Mouse (Mus musculus): ENCODE data around the gene Simc1. TPM values are rescaled to one million over a fixed set of nuclear protein-coding genes. Genes with fewer than 3 reads are reported as not detected.
"Not testable (repeated sequence)": the region's sequence is repeated elsewhere in the genome, so short reads cannot be mapped to it uniquely, and the experiment has no call there.

Gene Simc1
- polyA plus RNA-seq, 1 experiment from 2014 or later = 2.2 TPM

DNA sequence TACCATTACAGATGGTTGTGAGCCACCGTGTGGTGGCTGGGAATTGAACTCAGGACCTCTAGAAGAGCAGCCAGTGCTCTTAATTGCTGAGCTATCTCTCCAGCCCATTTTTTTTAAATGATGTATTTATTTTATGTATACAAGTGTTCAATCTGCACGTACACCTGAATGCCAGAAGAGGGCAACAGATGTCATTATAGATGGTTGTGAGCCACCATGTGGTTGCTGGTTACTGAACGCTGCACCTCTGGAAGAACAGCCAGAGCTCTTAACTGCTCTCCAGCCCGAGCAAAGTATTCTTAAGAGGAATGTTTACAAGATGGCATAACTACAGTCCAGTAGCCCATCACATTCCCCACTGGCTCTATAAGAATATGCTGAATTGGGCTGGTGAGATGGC lies 31.6 kb upstream of the Simc1 start:
- 0 out of 2 replicates have a peak, but pooled peaks cover 3% of the 10 kb centered on the region for H3K36me3 ChIP-seq (ENCODE audit: control insufficient read depth, insufficient read depth)
- WGBS = 82% methylated on average over 4 of the region's 4 CpGs
- H3K4me2 ChIP-seq (replicated peaks; ENCODE audit: low read depth) = no peak overlapping the region
- H3K27me3 ChIP-seq (replicated peaks; ENCODE audit: control insufficient read depth, insufficient read depth, low read length) = no peaks in the 10 kb centered on the region
- ATAC-seq = no peak
- no peak overlapping the region for H3K9ac ChIP-seq (ENCODE audit: low read depth, low read length)
- H3K27ac ChIP-seq (ENCODE audit: low read depth, low read length) = no peak overlapping the region
- no peak overlapping the region for H3K4me3 ChIP-seq (ENCODE audit: low read depth, low read length)
- no peaks in the 10 kb centered on the region for H3K9me3 ChIP-seq (ENCODE audit: control insufficient read depth)
- TF ChIP-seq CTCF (IDR thresholded peaks at IDR 0.05; ENCODE audit: low read depth) = 0 out of 2 replicates have a peak, but pooled peaks have one; percentile 10
- H3K4me1 ChIP-seq (replicated peaks; ENCODE audit: control insufficient read depth, insufficient read depth, low read length) = no peaks in the 10 kb centered on the region

- 84% methylated on average over 2 of the region's 2 CpGs for WGBS
- no peaks in the 10 kb centered on the region for H3K36me3 ChIP-seq (ENCODE audit: control insufficient read depth, insufficient read depth)
- H3K27ac ChIP-seq (ENCODE audit: low read depth, low read length) = no peak overlapping the region
- ATAC-seq = no peak
- no peak overlapping the region for H3K9ac ChIP-seq (ENCODE audit: low read depth, low read length)
- no peak overlapping the region for H3K4me3 ChIP-seq (ENCODE audit: low read depth, low read length)
- H3K27me3 ChIP-seq (replicated peaks; ENCODE audit: control insufficient read depth, insufficient read depth, low read length) = no peaks in the 10 kb centered on the region
- H3K4me1 ChIP-seq (replicated peaks; ENCODE audit: control insufficient read depth, insufficient read depth, low read length) = no peaks in the 10 kb centered on the region
- no peak overlapping the region for H3K4me2 ChIP-seq (replicated peaks; ENCODE audit: low read depth)
- no peak for TF ChIP-seq CTCF (IDR thresholded peaks at IDR 0.05; ENCODE audit: low read depth)
- H3K9me3 ChIP-seq (ENCODE audit: control insufficient read depth) = no peaks in the 10 kb centered on the region
Observed at GRCm38 (mm10) chr13:54474996-54475395, 28.6 kb upstream of the Simc1 start.

DNA sequence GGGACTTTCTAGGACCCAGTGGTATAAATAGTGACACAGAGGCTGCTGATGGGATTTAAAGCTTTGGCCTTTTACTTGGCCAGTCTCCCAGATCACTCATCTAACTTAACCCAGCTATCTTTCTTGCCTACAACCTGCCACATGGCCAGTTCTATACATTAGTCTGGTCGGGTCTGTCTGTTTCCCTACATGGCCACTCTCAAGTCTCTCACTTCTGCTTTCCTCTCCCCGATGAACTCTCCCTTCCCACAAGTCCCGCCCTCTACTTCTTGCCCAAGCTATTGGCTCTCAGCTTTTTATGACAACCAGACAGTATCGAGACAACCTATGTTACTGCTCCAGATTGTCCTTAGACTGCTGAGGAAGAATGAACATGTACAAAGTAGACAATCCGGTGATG lies 27.9 kb upstream of the Simc1 start:
- TF ChIP-seq CTCF (IDR thresholded peaks at IDR 0.05; ENCODE audit: low read depth) = no peak
- H3K4me2 ChIP-seq (replicated peaks; ENCODE audit: low read depth) = no peak overlapping the region
- 62% methylated on average over 5 of the region's 5 CpGs for WGBS

GRCm38 (mm10) chr13:54479286-54479685 lies 24.3 kb upstream of the Simc1 start:
- no peak overlapping the region for H3K4me2 ChIP-seq (replicated peaks; ENCODE audit: low read depth)
- H3K36me3 ChIP-seq (ENCODE audit: control insufficient read depth, insufficient read depth) = no peaks in the 10 kb centered on the region
- no peaks in the 10 kb centered on the region for H3K9me3 ChIP-seq (ENCODE audit: control insufficient read depth)
- H3K27me3 ChIP-seq (replicated peaks; ENCODE audit: control insufficient read depth, insufficient read depth, low read length) = no peaks in the 10 kb centered on the region
- H3K27ac ChIP-seq (ENCODE audit: low read depth, low read length) = no peak overlapping the region
- H3K4me3 ChIP-seq (ENCODE audit: low read depth, low read length) = no peak overlapping the region
- H3K4me1 ChIP-seq (replicated peaks; ENCODE audit: control insufficient read depth, insufficient read depth, low read length) = no peaks in the 10 kb centered on the region
- ATAC-seq = no peak
- WGBS = 58% methylated on average over 3 of the region's 3 CpGs
- H3K9ac ChIP-seq (ENCODE audit: low read depth, low read length) = no peak overlapping the region
- TF ChIP-seq CTCF (IDR thresholded peaks at IDR 0.05; ENCODE audit: low read depth) = no peak

More for the DNA sequence above, 27.9 kb upstream of the Simc1 start:
- H3K27ac ChIP-seq (ENCODE audit: low read depth, low read length) = no peak overlapping the region
- H3K9me3 ChIP-seq (ENCODE audit: control insufficient read depth) = no peaks in the 10 kb centered on the region
- H3K9ac ChIP-seq (ENCODE audit: low read depth, low read length) = no peak overlapping the region
- no peaks in the 10 kb centered on the region for H3K4me1 ChIP-seq (replicated peaks; ENCODE audit: control insufficient read depth, insufficient read depth, low read length)
- no peak for ATAC-seq
- no peaks in the 10 kb centered on the region for H3K36me3 ChIP-seq (ENCODE audit: control insufficient read depth, insufficient read depth)
- H3K27me3 ChIP-seq (replicated peaks; ENCODE audit: control insufficient read depth, insufficient read depth, low read length) = no peaks in the 10 kb centered on the region
- no peak overlapping the region for H3K4me3 ChIP-seq (ENCODE audit: low read depth, low read length)

- no peak overlapping the region for H3K4me2 ChIP-seq (replicated peaks; ENCODE audit: low read depth)
- H3K36me3 ChIP-seq (ENCODE audit: control insufficient read depth, insufficient read depth) = no peaks in the 10 kb centered on the region
- WGBS = 72% methylated on average over 14 of the region's 14 CpGs
- H3K4me1 ChIP-seq (replicated peaks; ENCODE audit: control insufficient read depth, insufficient read depth, low read length) = no peaks in the 10 kb centered on the region
- no peak for TF ChIP-seq CTCF (IDR thresholded peaks at IDR 0.05; ENCODE audit: low read depth)
- no peaks in the 10 kb centered on the region for H3K27me3 ChIP-seq (replicated peaks; ENCODE audit: control insufficient read depth, insufficient read depth, low read length)
- no peak overlapping the region for H3K9ac ChIP-seq (ENCODE audit: low read depth, low read length)
- no peak overlapping the region for H3K27ac ChIP-seq (ENCODE audit: low read depth, low read length)
- ATAC-seq = no peak
- H3K9me3 ChIP-seq (ENCODE audit: control insufficient read depth) = no peaks in the 10 kb centered on the region
- no peak overlapping the region for H3K4me3 ChIP-seq (ENCODE audit: low read depth, low read length)
Observed at GRCm38 (mm10) chr13:54481498-54481897, 22.1 kb upstream of the Simc1 start.

DNA sequence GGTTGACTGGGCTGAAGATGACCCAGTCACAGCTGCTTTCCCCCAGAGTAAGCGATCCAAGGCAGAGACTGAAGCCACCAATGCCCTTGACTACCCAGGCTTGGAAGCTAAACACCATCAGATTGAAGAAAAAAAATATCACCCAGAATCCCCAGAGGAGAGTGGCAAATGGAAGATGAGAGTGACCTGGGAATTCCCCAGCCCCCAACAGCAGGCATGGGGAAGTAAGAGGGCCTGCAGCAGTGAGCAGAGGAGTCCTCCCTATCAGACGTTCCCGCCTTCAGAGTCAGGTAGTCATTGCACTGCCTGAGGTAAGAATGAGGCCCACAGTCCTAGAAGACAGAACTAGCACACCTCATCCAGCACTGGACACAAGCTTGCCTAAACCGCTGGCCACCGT lies 13.2 kb upstream of the Simc1 start:
- no peak overlapping the region for H3K9ac ChIP-seq (ENCODE audit: low read depth, low read length)

DNA sequence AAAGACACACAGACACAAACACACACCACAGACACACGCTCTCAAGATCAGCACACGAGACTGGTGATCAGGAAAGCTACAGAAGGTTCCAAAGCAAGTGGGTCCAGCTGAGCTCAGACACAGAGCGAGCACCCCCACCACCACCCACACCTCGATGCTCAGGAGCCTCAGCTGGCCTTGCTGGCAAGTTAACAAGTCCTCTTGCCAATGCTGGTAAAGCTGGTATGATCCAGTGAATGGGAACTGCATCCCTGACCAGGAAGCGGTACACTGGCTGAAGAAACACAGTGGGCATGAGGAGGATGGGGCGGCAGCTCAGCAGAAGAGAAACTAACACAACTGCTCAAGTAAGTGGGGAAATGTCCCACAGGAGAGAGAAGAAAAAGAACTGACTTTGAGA lies 12.2 kb upstream of the Simc1 start:
- H3K9ac ChIP-seq (ENCODE audit: low read depth, low read length) = no peak overlapping the region
- 78% methylated on average over 6 of the region's 6 CpGs for WGBS
- no peaks in the 10 kb centered on the region for H3K4me1 ChIP-seq (replicated peaks; ENCODE audit: control insufficient read depth, insufficient read depth, low read length)
- no peaks in the 10 kb centered on the region for H3K27me3 ChIP-seq (replicated peaks; ENCODE audit: control insufficient read depth, insufficient read depth, low read length)
- no peak overlapping the region for H3K4me2 ChIP-seq (replicated peaks; ENCODE audit: low read depth)
- H3K36me3 ChIP-seq (ENCODE audit: control insufficient read depth, insufficient read depth) = no peaks in the 10 kb centered on the region
- no peak overlapping the region for H3K27ac ChIP-seq (ENCODE audit: low read depth, low read length)
- TF ChIP-seq CTCF (IDR thresholded peaks at IDR 0.05; ENCODE audit: low read depth) = no peak
- ATAC-seq = no peak
- no peak overlapping the region for H3K4me3 ChIP-seq (ENCODE audit: low read depth, low read length)
- H3K9me3 ChIP-seq (ENCODE audit: control insufficient read depth) = no peaks in the 10 kb centered on the region

More for the DNA sequence above, 13.2 kb upstream of the Simc1 start:
- Histone ChIP-seq H3K27ac (ENCODE audit: low read depth, low read length) (no peak overlapping the region), H3K4me1 (replicated peaks; ENCODE audit: control insufficient read depth, insufficient read depth, low read length) (no peaks in the 10 kb centered on the region), H3K36me3 (ENCODE audit: control insufficient read depth, insufficient read depth) (no peaks in the 10 kb centered on the region), H3K9me3 (ENCODE audit: control insufficient read depth) (no peaks in the 10 kb centered on the region), H3K4me2 (replicated peaks; ENCODE audit: low read depth) (no peak overlapping the region), H3K27me3 (replicated peaks; ENCODE audit: control insufficient read depth, insufficient read depth, low read length) (no peaks in the 10 kb centered on the region), H3K4me3 (ENCODE audit: low read depth, low read length) (no peak overlapping the region)
- no peak for TF ChIP-seq CTCF (IDR thresholded peaks at IDR 0.05; ENCODE audit: low read depth)
- 69% methylated on average over 5 of the region's 5 CpGs for WGBS
- no peak for ATAC-seq

DNA sequence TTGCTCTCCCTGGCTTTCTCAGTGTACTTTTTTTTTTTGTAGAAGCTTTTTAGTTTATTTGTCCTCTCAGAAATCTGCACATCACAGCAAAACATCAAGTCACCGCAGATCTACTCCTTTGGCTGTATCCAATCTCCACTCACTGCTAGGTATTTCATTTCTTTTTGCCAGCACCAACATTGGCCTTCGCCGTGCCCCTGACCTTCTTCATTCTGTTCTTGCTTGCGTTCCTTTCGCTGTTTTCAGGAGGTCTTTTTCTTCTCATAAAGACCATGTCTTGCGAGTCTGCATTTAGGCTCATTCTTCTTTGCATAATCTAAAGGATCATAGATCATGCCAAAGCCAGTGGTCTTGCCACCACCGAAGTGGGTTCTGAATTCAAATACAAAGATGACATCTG lies 4.0 kb upstream of the Simc1 start:
- not testable (repeated sequence) for ATAC-seq

More for the DNA sequence above, 4.0 kb upstream of the Simc1 start:
- not testable (repeated sequence) for H3K9ac ChIP-seq (ENCODE audit: low read depth, low read length); H3K4me3 ChIP-seq (ENCODE audit: low read depth, low read length); H3K36me3 ChIP-seq (ENCODE audit: control insufficient read depth, insufficient read depth); H3K4me1 ChIP-seq (replicated peaks; ENCODE audit: control insufficient read depth, insufficient read depth, low read length); H3K27me3 ChIP-seq (replicated peaks; ENCODE audit: control insufficient read depth, insufficient read depth, low read length); H3K4me2 ChIP-seq (replicated peaks; ENCODE audit: low read depth); H3K9me3 ChIP-seq (ENCODE audit: control insufficient read depth); H3K27ac ChIP-seq (ENCODE audit: low read depth, low read length)
- 93% methylated on average over 7 of the region's 7 CpGs for WGBS
